Mouse (Mus musculus) lung, postnatal 14 days (tissue): ENCODE results near the gene Amigo2.
A peak's percentile ranks its signal among the peaks of the same experiment; 100 is the strongest.

Experiments used
- DNase-seq: peaks from one replicate; pipeline ENCODE4 v3.0.0; 2021

Gene Amigo2

GRCm38 (mm10) chr15:97267094-97267695 lies 20.1 kb upstream of the Amigo2 start:
- no peak for DNase-seq

GRCm38 (mm10) chr15:97266236-97266845 lies 19.3 kb upstream of the Amigo2 start:
- no peak for DNase-seq

- DNase-seq = no peak
These were observed 15.2 kb upstream of the Amigo2 start for GRCm38 (mm10) chr15:97262251-97262650.

- DNase-seq = no peak
These were observed 13.0 kb upstream of the Amigo2 start for GRCm38 (mm10) chr15:97259968-97260597.

GRCm38 (mm10) chr15:97259300-97259699 lies 12.2 kb upstream of the Amigo2 start:
- no peak for DNase-seq

GRCm38 (mm10) chr15:97258483-97259230 lies 11.6 kb upstream of the Amigo2 start:
- DNase-seq = no peak

GRCm38 (mm10) chr15:97257206-97257775 lies 10.2 kb upstream of the Amigo2 start:
- no peak for DNase-seq

- DNase-seq = no peak
These were observed 9.3 kb upstream of the Amigo2 start for GRCm38 (mm10) chr15:97256411-97256810.

GRCm38 (mm10) chr15:97255800-97256199 lies 8.7 kb upstream of the Amigo2 start:
- no peak for DNase-seq

- no peak for DNase-seq
These were observed 7.3 kb upstream of the Amigo2 start for GRCm38 (mm10) chr15:97254375-97254774.

- no peak for DNase-seq
These were observed 5.5 kb upstream of the Amigo2 start for GRCm38 (mm10) chr15:97252493-97253034.

- no peak for DNase-seq
These were observed 2.2 kb upstream of the Amigo2 start for GRCm38 (mm10) chr15:97249322-97249721.

- DNase-seq = peak; percentile 32
These were observed 1.2 kb upstream of the Amigo2 start for GRCm38 (mm10) chr15:97248296-97248695.

- peak; percentile 48 for DNase-seq
These were observed 689 bp upstream of the Amigo2 start for GRCm38 (mm10) chr15:97247791-97248161.

GRCm38 (mm10) chr15:97246256-97246655 lies 831 bp downstream of the Amigo2 start:
- no peak for DNase-seq

- no peak for DNase-seq
These were observed 1.7 kb downstream of the Amigo2 start for GRCm38 (mm10) chr15:97245392-97245791.

GRCm38 (mm10) chr15:97236943-97237342 lies 10.1 kb downstream of the Amigo2 start:
- DNase-seq = peak; percentile 64

- peak; percentile 84 for DNase-seq
These were observed 11.9 kb downstream of the Amigo2 start for GRCm38 (mm10) chr15:97235183-97235582.

- DNase-seq = no peak
These were observed 13.0 kb downstream of the Amigo2 start for GRCm38 (mm10) chr15:97234076-97234475.

GRCm38 (mm10) chr15:97229494-97230077 lies 17.5 kb downstream of the Amigo2 start:
- DNase-seq = no peak

GRCm38 (mm10) chr15:97224003-97224402 lies 23.1 kb downstream of the Amigo2 start:
- DNase-seq = no peak

GRCm38 (mm10) chr15:97223431-97223830 lies 23.7 kb downstream of the Amigo2 start:
- DNase-seq = no peak

- no peak for DNase-seq
These were observed 30.2 kb downstream of the Amigo2 start for GRCm38 (mm10) chr15:97216843-97217242.
